Mouse (Mus musculus): Measurements from ENCODE around the gene Ovch2.
"Not testable (repeated sequence)": the region's sequence is repeated elsewhere in the genome, so short reads cannot be mapped to it uniquely, and the experiment has no call there.

The Ovch2 gene

DNA sequence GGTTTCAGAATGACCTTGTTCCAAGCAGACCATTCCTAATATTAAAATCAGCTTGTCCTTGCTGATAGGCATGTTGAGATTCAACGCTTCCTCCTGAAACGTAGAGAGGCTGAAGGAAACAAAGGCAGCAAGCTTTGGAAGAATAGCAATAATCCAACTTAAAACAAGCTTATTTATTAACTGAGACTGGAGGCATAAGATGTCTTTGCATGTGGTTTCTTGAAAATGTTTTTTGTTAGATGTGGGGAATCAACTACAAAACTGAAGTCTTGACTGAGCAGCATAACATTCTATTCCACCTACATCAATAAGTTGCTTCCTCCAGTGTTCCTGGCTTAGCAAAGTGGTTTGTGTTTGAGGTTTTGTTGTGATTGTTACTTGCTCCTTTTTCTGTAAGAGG, at the start of gene Ovch2:
Ovch2 (minus strand) TSS at position 101 of the 400 bp plus-strand sequence.
- DNase-seq = no peak

DNA sequence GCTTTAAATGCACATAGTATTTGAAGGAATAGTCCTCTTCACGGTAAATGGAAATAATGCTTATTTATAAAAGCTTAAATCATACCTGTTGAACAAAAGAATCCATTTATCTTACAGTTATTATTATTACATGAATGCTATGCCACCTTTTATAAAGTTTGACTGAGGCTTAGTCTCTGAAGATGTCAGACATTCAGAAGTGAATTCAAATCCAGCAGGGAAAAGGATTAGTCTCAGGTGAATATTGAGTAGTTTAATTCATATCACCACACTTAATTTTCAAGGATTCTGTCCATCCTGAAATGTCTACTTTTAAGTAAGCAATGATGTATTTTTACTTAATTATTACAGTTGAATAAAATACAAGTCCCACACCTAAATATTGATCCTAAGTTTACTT, 46.4 kb upstream of the Ovch2 start, which contains the start of gene Olfr470:
Olfr470 (minus strand) TSS at position 101 of the 400 bp plus-strand sequence.
- not testable (repeated sequence) for DNase-seq

- no peak for DNase-seq
Observed at GRCm38 (mm10) chr7:107841719-107842118, 40.7 kb upstream of the Ovch2 start.

- not testable (repeated sequence) for DNase-seq
Observed at GRCm38 (mm10) chr7:107825441-107825840, 24.4 kb upstream of the Ovch2 start, which contains the start of gene Olfr469. TSS of gene Olfr469 (minus strand) at chr7:107825541.

DNA sequence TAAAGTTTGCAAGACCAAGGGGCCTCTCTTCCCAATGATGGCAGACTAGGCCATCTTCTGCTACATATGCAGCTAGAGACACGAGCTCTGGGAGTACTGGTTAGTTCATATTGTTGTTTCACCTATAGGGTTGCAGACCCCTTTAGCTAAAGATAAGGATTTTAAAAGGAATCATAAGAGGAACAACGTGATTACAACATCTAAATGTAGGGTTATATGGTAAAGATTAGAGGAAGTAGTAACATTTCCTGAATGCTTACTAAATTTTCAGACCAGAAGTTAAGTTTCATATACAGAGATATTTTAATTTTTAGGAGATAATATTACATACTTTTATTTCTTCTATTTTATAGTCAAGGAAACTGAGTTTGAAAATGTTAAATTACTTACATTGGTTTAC, 22.9 kb upstream of the Ovch2 start:
- not testable (repeated sequence) for DNase-seq

DNA sequence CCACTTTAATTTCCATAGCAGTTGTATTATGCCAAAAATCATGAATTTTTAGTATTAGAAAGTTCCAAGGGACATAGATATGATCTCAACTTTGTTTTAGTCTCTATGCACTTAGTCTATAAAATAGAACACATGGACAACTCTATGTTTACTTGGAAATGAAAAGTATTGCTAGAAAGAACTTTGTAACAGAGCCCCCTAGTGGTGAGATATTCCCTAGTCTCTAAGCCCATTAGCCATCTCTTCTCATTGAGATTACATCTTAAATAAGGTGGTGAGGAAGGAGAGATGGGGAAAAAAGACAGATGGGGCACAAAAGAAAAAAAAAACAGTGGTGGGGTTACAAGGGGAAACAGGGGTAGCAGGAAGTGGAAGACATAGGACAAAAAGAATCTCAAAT, 18.4 kb upstream of the Ovch2 start:
- no peak for DNase-seq

GRCm38 (mm10) chr7:107811963-107812362, 11.0 kb upstream of the Ovch2 start, which contains the start of gene Olfr467:
TSS of gene Olfr467 (plus strand) at chr7:107812263.
- no peak for DNase-seq

GRCm38 (mm10) chr7:107802138-107802537, 1.1 kb upstream of the Ovch2 start:
- no peak for DNase-seq

GRCm38 (mm10) chr7:107796500-107796899, 4.5 kb downstream of the Ovch2 start:
- no peak for DNase-seq

GRCm38 (mm10) chr7:107787977-107788620, 12.9 kb downstream of the Ovch2 start:
- DNase-seq = no peak

DNA sequence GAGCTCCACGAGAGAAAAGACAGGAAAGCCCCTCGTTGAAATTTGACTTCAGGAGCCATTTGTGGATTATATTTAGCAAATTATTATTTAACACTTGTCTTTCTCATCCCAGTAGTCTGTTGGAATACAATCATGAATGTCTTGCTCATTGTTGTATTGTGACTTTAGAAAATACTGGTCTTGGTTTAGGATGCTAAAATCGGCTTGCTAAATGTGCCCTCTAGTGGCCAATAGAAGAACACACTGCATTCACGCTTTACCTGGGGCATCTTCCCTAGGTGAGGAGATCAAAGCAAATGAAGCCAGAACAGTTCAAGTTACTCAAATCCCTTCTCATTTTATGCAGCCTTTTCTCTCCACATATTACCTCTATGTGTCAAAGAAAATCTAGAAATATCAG, 21.4 kb downstream of the Ovch2 start:
- DNase-seq = no peak

- no peak for DNase-seq
Observed at GRCm38 (mm10) chr7:107778216-107778615, 22.8 kb downstream of the Ovch2 start.

- DNase-seq = no peak
Observed at GRCm38 (mm10) chr7:107770812-107771211, 30.2 kb downstream of the Ovch2 start.

DNA sequence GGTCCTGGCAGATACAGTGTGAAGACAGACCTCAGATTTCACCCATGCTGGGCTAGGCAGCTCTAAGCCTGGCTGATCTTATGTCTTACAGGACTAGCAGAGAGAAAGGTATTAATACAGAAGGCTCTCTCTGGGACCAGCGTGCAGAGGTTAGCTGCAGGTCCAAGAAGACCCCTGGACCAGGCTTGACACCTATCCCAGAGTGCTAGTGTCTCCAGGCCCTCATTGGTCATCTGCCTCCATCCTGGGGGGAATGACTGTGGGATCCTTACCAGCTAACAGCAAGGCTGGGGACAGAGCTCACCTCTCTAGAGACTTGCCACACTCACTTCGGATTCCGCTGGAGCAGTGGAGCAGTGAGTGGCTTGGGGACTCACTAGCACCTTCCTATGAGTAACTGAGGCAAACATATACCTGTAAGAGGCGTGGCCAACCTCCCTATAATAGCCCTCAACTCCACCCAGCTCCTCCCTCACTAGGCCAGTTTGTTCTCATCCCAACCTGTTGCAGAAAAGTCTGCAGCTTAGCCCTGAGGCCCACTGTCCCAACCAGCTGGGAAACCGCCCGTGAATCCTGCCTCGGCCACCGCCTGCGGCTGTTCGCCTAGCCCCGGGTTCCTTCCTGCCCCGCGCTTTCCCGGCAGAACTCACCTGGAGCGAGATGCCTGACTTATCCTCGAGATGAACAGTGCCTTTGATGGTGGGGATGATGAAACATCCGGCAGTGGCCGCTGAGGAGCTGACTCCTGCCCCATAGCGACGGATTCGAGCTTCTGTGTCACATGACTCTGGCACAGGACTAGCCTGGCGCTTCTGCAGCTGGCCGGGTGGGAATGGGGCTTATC, 43.5 kb downstream of the Ovch2 start, which contains the start of gene Cyb5r2:
Cyb5r2 (minus strand) TSS at position 725 of the 844 bp plus-strand sequence.
- no peak for DNase-seq

GRCm38 (mm10) chr7:107756748-107757147, 44.3 kb downstream of the Ovch2 start:
- no peak for DNase-seq

GRCm38 (mm10) chr7:107755905-107756304, 45.1 kb downstream of the Ovch2 start:
- DNase-seq = no peak

- DNase-seq = no peak
Observed at GRCm38 (mm10) chr7:107752031-107752520, 48.9 kb downstream of the Ovch2 start.

DNA sequence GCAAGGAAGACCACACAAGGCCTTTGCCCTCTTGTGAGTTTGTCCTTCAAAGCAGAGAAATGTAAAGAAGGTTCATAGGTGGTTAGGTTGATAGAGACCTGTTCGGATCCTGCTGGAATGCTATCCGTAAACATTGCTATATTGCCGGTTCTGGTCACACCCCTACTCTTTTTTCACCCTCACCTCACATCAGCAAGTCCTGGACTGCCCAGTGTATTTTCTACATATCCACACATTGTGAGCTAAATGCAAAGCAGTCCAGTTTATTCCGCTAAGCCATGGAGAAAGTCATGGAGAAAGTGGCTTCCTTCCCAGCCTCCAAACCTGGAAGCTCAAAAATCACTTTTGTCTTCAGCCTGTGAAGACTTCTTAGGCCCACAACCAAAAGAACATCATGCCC, 51.3 kb downstream of the Ovch2 start:
- no peak for DNase-seq

- DNase-seq = peak; percentile 13
Observed at GRCm38 (mm10) chr7:107749270-107749669, 51.7 kb downstream of the Ovch2 start.

DNA sequence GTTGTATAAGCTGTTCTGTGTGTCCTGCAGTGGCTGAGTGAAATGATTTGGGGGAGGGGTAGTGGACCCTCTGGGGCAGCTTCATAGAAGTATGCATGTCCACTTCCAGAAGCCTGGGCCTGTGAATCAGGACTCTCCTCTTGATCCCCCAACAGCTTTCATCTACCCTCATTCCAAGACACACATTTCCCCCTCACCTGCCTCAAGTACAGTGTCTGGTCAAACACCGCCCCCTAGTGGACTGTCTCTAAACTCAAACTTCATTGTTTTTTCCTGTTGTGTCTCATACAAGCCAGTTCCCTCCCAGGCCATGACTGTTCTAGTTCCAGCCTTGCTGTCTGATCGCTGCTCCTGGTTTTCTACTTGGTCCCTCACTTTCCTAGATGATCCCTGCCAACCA, 53.1 kb downstream of the Ovch2 start:
- DNase-seq = peak; percentile 35

- DNase-seq = no peak
Observed at GRCm38 (mm10) chr7:107747476-107747875, 53.5 kb downstream of the Ovch2 start.

DNA sequence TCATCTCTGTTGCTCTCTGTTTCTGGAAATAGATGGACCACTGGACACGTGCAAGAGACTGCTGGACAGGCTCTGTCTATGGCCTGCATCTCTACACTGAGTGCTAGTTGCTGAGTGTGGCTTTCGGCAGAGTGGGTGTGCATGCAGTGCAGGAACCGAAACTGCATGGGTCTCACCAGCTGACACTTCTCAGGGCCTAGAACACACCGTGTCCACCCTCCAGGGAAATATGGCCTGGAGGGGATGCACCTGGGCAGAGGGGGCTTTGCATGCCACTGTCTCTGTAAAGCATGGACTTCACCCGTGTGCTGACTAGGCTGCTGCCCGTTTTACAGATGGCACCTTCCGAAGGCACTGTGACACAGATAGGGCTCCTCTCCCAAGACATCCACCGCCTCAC, 55.0 kb downstream of the Ovch2 start:
- DNase-seq = no peak

DNA sequence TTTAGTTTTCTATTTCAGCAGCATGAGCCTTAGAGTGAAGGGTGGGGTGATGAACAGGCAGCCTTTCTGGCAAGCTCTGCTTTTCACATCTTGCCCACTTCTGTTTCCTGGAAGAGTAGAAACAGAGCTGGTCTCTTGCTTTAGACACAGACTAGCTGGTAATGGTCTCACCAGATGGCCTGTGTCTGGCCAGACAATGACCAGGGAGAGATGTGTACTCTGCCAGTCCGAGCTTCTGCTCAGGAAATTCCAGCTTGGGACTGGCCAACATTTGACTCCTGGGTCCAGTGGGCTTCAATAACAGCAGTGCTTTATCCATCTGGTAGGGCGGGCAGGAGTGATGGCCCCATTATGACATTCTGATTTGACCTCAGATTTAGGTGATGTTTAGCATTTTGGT, 55.9 kb downstream of the Ovch2 start:
- DNase-seq = no peak

DNA sequence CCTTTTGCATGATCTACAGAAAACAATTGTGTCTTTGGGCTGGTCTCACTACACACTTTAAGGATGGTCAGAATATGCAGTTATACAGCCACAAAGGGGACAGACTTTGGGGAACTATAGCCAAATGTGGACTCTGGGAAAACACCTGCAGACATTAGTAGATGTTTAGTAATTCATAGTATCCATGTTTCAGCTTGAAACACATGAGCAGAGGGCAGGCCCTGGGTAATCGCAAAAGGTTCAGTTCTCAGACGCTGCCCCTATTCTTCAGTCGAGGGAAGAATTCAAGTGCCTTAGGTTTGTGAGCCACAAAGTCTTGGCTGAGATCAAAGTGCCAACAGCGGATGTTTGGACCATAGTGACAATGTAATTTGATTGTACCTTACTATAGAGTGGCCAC, 56.6 kb downstream of the Ovch2 start:
- DNase-seq = no peak

All from cerebellum, adult 8-10 months (tissue).